Mouse (Mus musculus): ENCODE measurements around the gene B4galt2. TPM values are rescaled to one million over a fixed set of nuclear protein-coding genes. Genes with fewer than 3 reads are reported as not detected.
A peak's percentile ranks its signal among the peaks of the same experiment; 100 is the strongest.

The B4galt2 gene
- total and polyA plus RNA-seq, 3 experiments: 0.08 to 0.19 TPM; not detected in 1

- H3K79me2 ChIP-seq (ENCODE audit: control insufficient read depth, insufficient read depth, low read length, poor library complexity): peaks cover 25% of the 10 kb centered on the region
- no peak for TF ChIP-seq RCOR1 (IDR thresholded peaks at IDR 0.05; ENCODE audit: low read depth, low read length)
- TF ChIP-seq UBTF (IDR thresholded peaks at IDR 0.05; ENCODE audit: borderline replicate concordance, insufficient read depth, low read depth, low read length): no peak
- TF ChIP-seq MXI1 (IDR thresholded peaks at IDR 0.05; ENCODE audit: low read depth, low read length): no peak
- TF ChIP-seq ELF1 (IDR thresholded peaks at IDR 0.05; ENCODE audit: low read depth, low read length): no peak
- no peak for TF ChIP-seq ZNF384 (IDR thresholded peaks at IDR 0.05; ENCODE audit: low read depth, low read length)
- no peak for TF ChIP-seq MYB (IDR thresholded peaks at IDR 0.05; ENCODE audit: low read depth, low read length)
- TF ChIP-seq POLR2AphosphoS5 (IDR thresholded peaks at IDR 0.05; ENCODE audit: borderline replicate concordance, low read depth, low read length): no peak
- TF ChIP-seq E2F4 (IDR thresholded peaks at IDR 0.05; ENCODE audit: borderline replicate concordance, low read depth, low read length): no peak
- no peaks in the 10 kb centered on the region for H3K9me3 ChIP-seq (replicated peaks; ENCODE audit: insufficient read depth, low read length)
- H3K36me3 ChIP-seq (ENCODE audit: control insufficient read depth in 1 of 2, insufficient read depth in 2 of 2, low read length in 2 of 2): peaks cover 0 to 3% of the 10 kb centered on the region in 2 experiments; a peak in 3 of 4 replicates
- H3K27me3 ChIP-seq (ENCODE audit: control insufficient read depth in 1 of 2, insufficient read depth in 2 of 2, low read length in 2 of 2): no peaks in the 10 kb centered on the region
- no peak overlapping the region for H3K9ac ChIP-seq (ENCODE audit: control insufficient read depth, low read depth, low read length, poor library complexity, severe bottlenecking)
- peaks cover 0 to 15% of the 10 kb centered on the region in 2 experiments; a peak in 3 of 4 replicates for H3K4me1 ChIP-seq (ENCODE audit: control insufficient read depth in 1 of 2, insufficient read depth in 2 of 2, low read length in 2 of 2)
- no peak overlapping the region for H3K27ac ChIP-seq (ENCODE audit: control insufficient read depth, low read depth, low read length)
- H3K4me3 ChIP-seq (ENCODE audit: control insufficient read depth in 1 of 2, insufficient read depth in 1 of 2, low read depth in 2 of 2, low read length in 2 of 2): no peak overlapping the region
- DNase-seq (ENCODE audit: low read depth, low spot score): no peak
These were observed 4.6 kb upstream of the B4galt2 start for GRCm38 (mm10) chr4:117887920-117888319.

- H3K27ac ChIP-seq (ENCODE audit: control insufficient read depth, low read depth, low read length): peak within 1 kb of the TSS; percentile 62
- peak within 1 kb of the TSS; percentile 93 for H3K9ac ChIP-seq (ENCODE audit: control insufficient read depth, low read depth, low read length, poor library complexity, severe bottlenecking)
- peak; percentile 92 for DNase-seq (ENCODE audit: low read depth, low spot score)
- peaks cover 0 to 15% of the 10 kb centered on the region in 2 experiments; a peak in 3 of 4 replicates for H3K4me1 ChIP-seq (ENCODE audit: control insufficient read depth in 1 of 2, insufficient read depth in 2 of 2, low read length in 2 of 2)
- peaks cover 25% of the 10 kb centered on the region for H3K79me2 ChIP-seq (ENCODE audit: control insufficient read depth, insufficient read depth, low read length, poor library complexity)
- peaks cover 0 to 3% of the 10 kb centered on the region in 2 experiments; a peak in 3 of 4 replicates for H3K36me3 ChIP-seq (ENCODE audit: control insufficient read depth in 1 of 2, insufficient read depth in 2 of 2, low read length in 2 of 2)
- no peaks in the 10 kb centered on the region for H3K9me3 ChIP-seq (replicated peaks; ENCODE audit: insufficient read depth, low read length)
- no peaks in the 10 kb centered on the region for H3K27me3 ChIP-seq (ENCODE audit: control insufficient read depth in 1 of 2, insufficient read depth in 2 of 2, low read length in 2 of 2)
- peak within 1 kb of the TSS; percentile 60 to 90 for H3K4me3 ChIP-seq (ENCODE audit: control insufficient read depth in 1 of 2, insufficient read depth in 1 of 2, low read depth in 2 of 2, low read length in 2 of 2)
- TF ChIP-seq RCOR1 (IDR thresholded peaks at IDR 0.05; ENCODE audit: low read depth, low read length): 0 out of 2 replicates have a peak, but pooled peaks have one; percentile 34
- TF ChIP-seq GATA1 (IDR thresholded peaks at IDR 0.05; ENCODE audit: low read depth, low read length): no peak
- no peak for TF ChIP-seq MYB (IDR thresholded peaks at IDR 0.05; ENCODE audit: low read depth, low read length)
- TF ChIP-seq MYC (IDR thresholded peaks at IDR 0.05; ENCODE audit: low read depth, low read length): no peak
- peak; percentile 99 for TF ChIP-seq MAX (IDR thresholded peaks at IDR 0.05; ENCODE audit: low read length)
- peak; percentile 98 to 100 for TF ChIP-seq USF2 (IDR thresholded peaks at IDR 0.05; ENCODE audit: borderline replicate concordance in 1 of 2, insufficient read depth in 1 of 2, low read depth in 1 of 2, low read length in 2 of 2)
- TF ChIP-seq ZNF384 (IDR thresholded peaks at IDR 0.05; ENCODE audit: low read depth, low read length): no peak
- no peak for TF ChIP-seq RAD21 (IDR thresholded peaks at IDR 0.05; ENCODE audit: low read depth, low read length)
- TF ChIP-seq SIN3A (IDR thresholded peaks at IDR 0.05; ENCODE audit: low read length): peak; percentile 93
- no peak for TF ChIP-seq MAZ (IDR thresholded peaks at IDR 0.05; ENCODE audit: low read depth, low read length)
- peak; percentile 99 for TF ChIP-seq HCFC1 (IDR thresholded peaks at IDR 0.05; ENCODE audit: low read depth, low read length)
- TF ChIP-seq ETS1 (IDR thresholded peaks at IDR 0.05; ENCODE audit: low read depth, low read length): peak; percentile 64; the same call in 1 of the 2 replicates
- peak; percentile 90 for TF ChIP-seq KAT2A (conservative IDR thresholded peaks at IDR 0.05; ENCODE audit: low read depth, low read length)
- TF ChIP-seq CHD1 (IDR thresholded peaks at IDR 0.05; ENCODE audit: low read depth, low read length): no peak
- TF ChIP-seq TCF12 (IDR thresholded peaks at IDR 0.05; ENCODE audit: low read depth, low read length): peak; percentile 63
- TF ChIP-seq CHD2 (IDR thresholded peaks at IDR 0.05; ENCODE audit: low read length): no peak
- no peak for TF ChIP-seq MAFK (IDR thresholded peaks at IDR 0.05; ENCODE audit: borderline replicate concordance, low read depth, low read length)
- TF ChIP-seq ZMIZ1 (IDR thresholded peaks at IDR 0.05; ENCODE audit: low read depth, low read length): 0 out of 2 replicates have a peak, but pooled peaks have one; percentile 2
- no peak for TF ChIP-seq TBP (IDR thresholded peaks at IDR 0.05; ENCODE audit: low read depth, low read length)
- peak; percentile 56 to 81; a peak in 3 of 4 replicates for TF ChIP-seq POLR2A (IDR thresholded peaks at IDR 0.05; ENCODE audit: control insufficient read depth in 1 of 2, insufficient read depth in 1 of 2, low read depth in 1 of 2, low read length in 2 of 2, poor library complexity in 1 of 2)
- peak; percentile 68 for TF ChIP-seq ELF1 (IDR thresholded peaks at IDR 0.05; ENCODE audit: low read depth, low read length)
- TF ChIP-seq NELFE (IDR thresholded peaks at IDR 0.05; ENCODE audit: low read depth, low read length): peak; percentile 72
- TF ChIP-seq SMC3 (IDR thresholded peaks at IDR 0.05; ENCODE audit: low read depth, low read length): no peak
- no peak for TF ChIP-seq POLR2AphosphoS2 (IDR thresholded peaks at IDR 0.05; ENCODE audit: low read length)
- TF ChIP-seq TAL1 (IDR thresholded peaks at IDR 0.05; ENCODE audit: low read length): no peak
- 0 out of 6 replicates have a peak, but pooled peaks of 1 of the 3 experiments have one; percentile 0 for TF ChIP-seq CTCF (IDR thresholded peaks at IDR 0.05 in 2 of 3, conservative IDR thresholded peaks at IDR 0.05 in 1 of 3; ENCODE audit: control insufficient read depth in 1 of 3, insufficient read depth in 1 of 3, low read depth in 2 of 3, low read length in 3 of 3, poor library complexity in 1 of 3, severe bottlenecking in 1 of 3)
- TF ChIP-seq NRF1 (IDR thresholded peaks at IDR 0.05; ENCODE audit: insufficient read depth, low read depth, low read length, poor library complexity, severe bottlenecking): peak; percentile 65
These were observed 3.8 kb upstream of the B4galt2 start, which contains the start of gene Atp6v0b for GRCm38 (mm10) chr4:117887133-117887532. Atp6v0b (minus strand) TSS chr4:117887333.
